Mouse (Mus musculus): ENCODE data around the gene Fkbp9.

Fkbp9 gene

DNA sequence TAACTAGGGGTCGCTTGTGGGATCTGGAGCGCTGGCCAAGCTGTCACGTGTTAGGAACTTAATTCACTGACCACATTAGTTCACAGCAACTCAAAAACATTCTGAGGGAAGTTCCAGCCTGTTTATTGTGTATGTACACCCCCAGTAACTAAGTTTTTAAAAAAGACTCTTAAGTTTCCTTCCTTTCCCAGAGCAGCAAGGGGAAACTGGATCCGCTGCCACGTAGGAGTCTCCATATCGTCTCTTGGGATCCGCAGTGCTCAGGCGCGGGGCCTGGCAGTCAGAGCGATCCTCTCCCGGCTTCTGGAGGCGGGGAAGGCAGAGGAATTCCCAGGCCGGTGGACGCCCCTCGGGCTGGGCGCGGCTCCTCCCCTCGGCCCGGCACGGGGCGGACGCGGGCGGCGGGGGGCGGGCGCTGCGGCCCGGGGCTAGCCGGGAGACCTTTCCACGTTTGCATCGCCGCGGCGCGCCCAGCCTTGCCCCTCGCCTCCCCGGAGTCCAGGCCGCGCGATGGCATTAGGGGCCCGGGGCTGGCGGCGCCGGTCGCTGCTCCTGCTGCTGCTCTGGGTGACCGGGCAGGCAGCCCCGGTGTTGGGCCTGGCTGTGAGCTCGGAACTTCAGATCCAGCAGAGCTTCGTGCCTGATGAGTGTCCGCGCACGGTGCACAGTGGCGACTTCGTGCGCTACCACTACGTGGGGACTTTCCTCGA lies at the start of gene Fkbp9:
TSS of gene Fkbp9 (plus strand) at position 363 of the 710 bp plus-strand sequence.
- in situ Hi-C loops (cut with MseI, MboI) = no loop called here

DNA sequence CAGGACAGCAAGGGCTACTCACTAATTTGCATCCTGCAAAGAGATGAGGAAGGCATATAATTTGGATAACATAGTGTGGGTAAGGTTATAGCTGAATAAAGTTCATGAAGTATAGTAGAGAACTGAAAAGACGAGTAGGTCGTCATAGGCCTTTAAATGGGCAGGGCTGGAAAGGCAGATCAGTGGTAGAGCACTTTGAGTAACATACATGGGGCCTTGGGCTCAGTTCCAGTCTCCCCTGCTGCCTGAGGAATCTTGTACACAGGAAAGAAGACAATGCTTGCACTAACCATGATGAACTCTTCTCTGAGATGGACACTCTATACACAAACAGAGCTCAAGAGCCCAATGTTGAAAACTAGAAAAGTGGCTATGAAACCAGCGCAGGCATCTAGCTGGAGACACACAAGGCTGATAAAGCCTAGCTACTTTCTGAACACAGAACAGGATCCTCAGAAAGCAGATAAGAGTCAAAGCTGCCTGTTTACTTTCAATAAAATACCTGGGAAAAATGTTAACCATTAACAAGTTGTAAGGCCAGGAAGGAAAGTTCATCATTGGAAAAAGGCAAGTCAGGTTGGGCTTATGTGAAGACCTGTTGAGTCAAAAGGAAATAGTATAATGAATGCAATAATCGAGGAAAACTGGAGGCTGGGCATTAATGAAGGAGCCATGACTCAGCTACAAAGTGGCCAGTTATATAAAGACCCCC lies 48.1 kb upstream of the Fkbp9 start:
- in situ Hi-C loops (cut with MseI, MboI) = no loop called here

DNA sequence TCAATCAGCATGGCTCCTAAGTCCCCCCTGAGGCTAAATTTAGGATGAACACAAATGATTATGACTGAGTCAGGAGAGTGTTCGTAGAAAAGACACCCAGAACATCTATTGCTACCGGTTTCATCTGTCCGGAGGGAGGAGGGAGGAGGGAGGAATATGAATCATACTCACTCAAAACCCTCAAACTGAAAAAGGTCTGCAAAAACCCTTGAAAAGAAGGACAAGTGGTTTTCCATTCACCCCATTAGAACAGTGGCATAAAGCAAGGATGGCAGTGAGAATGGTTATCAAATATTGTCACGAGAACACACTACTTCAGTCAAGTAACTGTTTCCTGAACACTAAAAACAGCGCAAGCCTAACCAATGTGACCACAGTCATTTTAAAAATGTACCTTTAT lies 46.8 kb upstream of the Fkbp9 start:
- in situ Hi-C loops (cut with MseI, MboI) = no loop called here

DNA sequence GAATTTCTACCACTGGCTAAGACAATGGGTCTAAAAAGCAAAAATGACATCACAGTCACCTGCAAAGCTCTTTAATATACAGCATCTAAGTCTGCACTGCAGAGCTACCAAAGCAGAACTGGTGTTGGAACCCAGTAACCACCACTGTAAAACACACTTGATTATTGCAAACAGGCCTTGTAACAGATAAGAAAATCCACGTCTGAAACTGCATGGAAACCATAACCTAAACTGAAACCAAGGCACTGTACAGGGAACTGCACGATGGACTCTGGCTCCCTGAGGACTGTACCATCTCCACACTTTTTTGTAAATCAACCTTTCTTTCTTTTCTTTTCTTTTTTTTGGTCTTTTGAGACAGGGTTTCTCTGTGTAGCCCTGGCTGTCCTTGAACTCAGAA lies 44.2 kb upstream of the Fkbp9 start:
- in situ Hi-C loops (cut with MseI, MboI) = no loop called here

DNA sequence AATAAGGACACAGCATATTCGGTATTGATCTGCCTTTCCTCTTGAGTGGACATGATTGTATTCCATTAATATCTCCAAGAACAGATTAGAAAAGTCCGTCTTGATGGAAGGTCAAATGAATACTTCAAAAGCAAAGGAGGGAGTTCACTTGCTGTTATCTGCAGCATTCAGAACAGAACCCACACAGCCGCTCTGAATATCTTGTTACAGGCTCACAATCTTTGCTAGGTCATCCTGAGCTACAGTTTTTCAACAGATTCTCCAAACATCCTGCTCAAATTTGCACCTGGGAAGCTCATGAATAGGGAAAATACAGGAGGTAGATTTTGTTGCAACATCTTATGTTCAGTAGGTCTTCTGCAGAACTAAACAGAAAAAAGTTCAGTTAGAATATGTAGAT lies 42.5 kb upstream of the Fkbp9 start:
- in situ Hi-C loops (cut with MseI, MboI) = no loop called here

DNA sequence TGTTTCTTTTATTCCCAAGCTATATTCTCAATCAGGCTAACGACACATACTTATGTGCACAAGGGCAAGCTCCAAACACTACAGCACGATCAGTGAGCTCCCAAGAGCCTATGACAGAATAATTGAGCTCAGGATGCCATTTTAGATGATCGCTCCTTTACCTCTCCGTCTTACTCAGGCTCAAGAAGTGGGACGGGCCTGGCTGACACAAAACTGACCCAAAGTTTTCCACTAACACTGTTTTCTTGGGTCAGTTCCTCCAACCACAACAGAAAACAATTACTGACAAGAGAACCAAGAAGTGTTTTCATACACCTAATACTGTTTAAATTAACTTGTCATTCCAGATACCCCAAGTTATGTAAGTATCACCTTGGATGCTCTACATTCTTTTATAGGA lies 37.0 kb upstream of the Fkbp9 start:
- in situ Hi-C loops (cut with MseI, MboI) = no loop called here

DNA sequence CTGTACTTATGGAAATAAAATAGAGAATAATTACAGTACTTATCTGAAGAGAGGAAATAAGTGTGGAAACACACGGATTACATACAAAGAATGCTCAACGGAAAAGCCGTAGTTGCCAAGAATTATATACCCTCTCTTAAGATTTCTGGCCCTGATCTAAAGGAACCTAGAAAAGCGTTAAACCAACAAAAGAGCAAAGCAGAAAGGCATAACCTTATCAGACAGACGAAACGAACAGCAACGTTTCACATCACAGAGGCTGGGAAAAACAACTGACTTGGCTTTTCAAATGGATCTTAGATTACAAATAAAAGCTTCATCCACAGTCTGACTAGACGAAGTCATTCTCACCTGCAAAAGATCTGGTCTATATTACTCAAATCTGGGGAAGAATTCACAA lies 35.6 kb upstream of the Fkbp9 start:
- in situ Hi-C loops (cut with MseI, MboI) = no loop called here

DNA sequence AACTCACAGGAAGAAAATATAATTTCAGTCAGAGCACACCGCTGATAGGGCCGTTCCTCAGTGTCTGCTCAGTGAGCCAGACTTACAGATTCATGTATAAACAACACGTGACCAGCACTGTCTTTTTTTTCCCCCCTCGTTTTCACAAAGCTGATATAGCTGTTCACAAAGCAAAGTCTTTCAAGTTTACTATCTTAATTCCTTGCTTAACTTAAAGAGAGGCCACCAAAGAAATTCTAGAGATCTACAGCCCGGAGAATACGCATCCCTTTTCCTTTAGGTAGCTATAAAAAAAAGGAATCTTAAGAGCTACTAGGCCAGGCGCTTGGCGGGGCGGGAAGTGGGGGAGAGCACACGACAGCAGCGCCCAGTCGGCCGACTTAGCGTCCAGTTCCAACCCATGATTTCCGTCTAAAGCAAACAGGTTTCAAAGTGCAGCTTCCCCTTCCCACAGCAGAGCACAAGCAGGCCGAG lies 35.2 kb upstream of the Fkbp9 start:
- in situ Hi-C loops (cut with MseI, MboI) = no loop called here

DNA sequence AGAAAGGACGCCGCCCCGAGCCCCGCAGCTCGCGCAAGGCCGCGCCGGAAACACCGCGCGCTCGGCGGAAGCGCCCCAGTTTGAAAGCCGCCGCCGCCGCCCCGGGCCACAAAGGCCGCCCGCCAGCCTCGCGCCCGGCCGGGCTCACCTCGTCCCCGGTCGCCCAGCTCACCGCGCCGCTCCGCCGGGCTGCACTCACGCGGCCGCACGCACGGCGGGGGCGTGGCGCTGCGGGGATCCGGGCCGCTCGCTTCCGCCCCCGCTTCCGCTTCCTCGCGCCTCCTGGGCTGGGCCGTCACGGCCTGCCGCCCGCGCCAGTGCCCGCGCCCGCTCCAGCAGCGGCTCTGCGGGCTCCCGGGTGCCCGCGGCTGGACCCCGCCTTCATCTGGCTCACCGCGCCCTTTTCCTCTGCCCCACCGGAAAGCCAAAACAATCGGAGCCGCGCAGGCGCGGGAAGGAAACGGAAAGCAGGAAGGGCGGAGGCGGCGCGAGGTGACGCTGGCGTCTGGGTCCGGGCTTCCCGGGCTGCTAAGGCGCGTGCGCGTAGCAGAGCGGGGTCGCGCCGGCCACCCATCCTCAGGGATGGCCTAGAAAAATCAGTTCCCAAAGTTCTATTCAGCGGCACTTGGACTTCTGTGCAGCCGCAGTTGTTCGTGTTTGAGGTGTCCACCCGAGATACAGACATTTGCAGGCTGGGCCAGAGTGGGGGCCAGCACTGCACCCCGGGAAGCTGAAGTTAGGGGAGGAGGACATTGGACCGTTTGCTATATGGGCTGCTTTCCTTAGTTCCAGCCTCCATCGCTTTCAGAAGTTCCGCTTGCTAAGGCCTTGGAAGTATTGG lies 34.3 kb upstream of the Fkbp9 start, which contains the start of gene Kbtbd2:
TSS of gene Kbtbd2 (minus strand) at position 503 of the 841 bp plus-strand sequence.
- in situ Hi-C loops (cut with MseI, MboI) = no loop called here

DNA sequence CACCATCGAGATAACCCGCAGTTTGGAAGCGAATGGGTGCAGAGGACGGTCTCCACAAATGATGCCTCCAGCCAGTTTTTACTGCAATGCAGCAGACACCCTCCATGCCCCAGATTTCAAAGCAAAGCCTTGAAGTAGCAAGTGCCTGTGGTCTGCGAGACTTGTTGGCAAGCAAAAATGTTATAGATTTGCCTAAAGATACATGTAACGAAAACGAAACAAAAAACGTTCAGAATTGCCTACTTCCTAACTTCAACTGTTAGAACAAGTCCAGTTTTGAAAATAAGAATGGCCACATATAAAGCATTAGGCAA lies 33.8 kb upstream of the Fkbp9 start:
- in situ Hi-C loops (cut with MseI, MboI) = no loop called here

DNA sequence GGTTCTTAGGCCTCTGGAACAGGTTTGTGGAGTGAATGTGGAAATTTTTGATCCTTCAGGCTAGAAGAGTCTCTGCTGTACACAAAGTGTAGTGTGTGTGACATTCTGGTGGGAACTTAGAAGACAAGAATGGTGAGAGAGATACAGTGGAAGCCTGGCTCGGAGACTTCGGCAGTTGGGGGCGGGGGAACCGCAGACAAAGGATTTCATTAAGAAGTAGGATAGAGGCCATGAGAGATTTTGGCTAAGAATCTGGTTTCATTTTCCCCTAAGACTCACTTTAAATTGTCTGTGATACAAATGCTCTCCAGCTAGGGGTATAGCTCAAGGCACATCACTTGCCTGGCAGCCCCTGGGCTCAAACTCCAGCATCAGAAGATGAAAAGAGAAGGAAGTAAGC lies 26.8 kb upstream of the Fkbp9 start:
- in situ Hi-C loops (cut with MseI, MboI) = loop anchor here (5.0 to 25.0 kb wide), 3 partner anchors 102 to 257 kb away; partner anchors contain the start of genes Vmn1r7 (in 1 of the 2), Vmn1r8 (in 1 of the 2) and Vmn1r9 (in 1 of the 2)

DNA sequence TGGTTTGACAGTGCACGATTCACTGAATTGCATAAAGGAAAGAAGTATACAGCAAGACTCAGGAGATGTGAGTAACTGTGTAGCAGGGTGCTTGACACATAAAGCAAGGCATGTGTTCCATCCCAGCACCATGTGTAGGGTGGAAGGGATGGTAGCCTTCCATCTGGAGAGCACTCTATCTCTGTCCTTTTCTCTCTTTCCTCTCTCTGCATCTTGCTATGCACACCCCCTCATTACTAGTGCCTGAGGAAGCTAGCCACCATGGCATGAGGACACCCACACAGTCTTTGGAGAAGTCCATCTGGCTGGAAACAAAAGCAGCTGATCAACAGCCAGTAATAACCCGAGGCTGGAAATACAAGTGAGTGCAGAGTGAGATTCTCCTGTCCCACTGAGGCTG lies 25.7 kb upstream of the Fkbp9 start:
- in situ Hi-C loops (cut with MseI, MboI) = loop anchor here (5.0 to 25.0 kb wide), 3 partner anchors 101 to 256 kb away; partner anchors contain the start of genes Vmn1r7 (in 1 of the 2), Vmn1r8 (in 1 of the 2) and Vmn1r9 (in 1 of the 2)

DNA sequence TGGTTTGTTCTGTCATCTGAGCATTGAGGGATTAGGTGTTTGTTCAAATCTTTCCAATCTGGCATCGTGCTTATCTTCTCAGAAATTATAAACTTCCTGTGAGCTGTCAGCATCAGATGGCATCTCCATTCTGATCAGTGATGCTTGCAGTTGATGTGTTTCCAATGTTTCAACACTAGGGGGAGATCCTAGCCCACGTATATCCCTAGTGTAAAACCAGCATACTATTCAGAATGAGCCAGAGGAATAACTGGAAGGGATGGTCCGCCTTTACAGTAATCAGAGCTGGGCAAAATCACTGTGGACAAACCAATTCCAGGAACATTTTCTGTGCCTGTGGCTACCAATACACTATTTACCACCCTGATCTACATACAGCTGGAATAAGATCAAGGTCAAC lies 23.2 kb upstream of the Fkbp9 start:
- in situ Hi-C loops (cut with MseI, MboI) = loop anchor here (5.0 to 25.0 kb wide), 3 partner anchors 99 to 254 kb away; partner anchors contain the start of genes Vmn1r7 (in 1 of the 2), Vmn1r8 (in 1 of the 2) and Vmn1r9 (in 1 of the 2)

DNA sequence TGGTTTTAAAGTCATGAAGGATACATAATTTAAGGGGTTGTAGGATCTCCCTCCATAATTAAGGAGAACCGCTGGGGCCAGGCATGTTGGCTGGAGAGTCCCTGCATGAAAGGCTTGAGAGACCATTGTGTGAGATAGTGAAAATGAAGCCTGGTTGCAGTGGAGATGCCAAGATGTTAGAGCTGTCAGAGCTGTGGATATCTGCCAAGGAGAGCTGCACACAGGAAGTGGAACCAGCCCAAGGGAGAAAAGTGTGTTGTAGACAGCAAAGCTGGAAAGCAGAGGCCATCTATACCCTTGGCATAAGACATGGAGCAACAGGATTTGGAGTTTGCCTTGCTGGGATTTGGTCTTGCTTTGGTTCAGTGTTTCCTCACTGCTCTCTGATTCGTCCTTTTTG lies 18.5 kb upstream of the Fkbp9 start:
- in situ Hi-C loops (cut with MseI, MboI) = loop anchor here (5.0 to 25.0 kb wide), 3 partner anchors 94 to 249 kb away; partner anchors contain the start of genes Vmn1r7 (in 1 of the 2), Vmn1r8 (in 1 of the 2) and Vmn1r9 (in 1 of the 2)

DNA sequence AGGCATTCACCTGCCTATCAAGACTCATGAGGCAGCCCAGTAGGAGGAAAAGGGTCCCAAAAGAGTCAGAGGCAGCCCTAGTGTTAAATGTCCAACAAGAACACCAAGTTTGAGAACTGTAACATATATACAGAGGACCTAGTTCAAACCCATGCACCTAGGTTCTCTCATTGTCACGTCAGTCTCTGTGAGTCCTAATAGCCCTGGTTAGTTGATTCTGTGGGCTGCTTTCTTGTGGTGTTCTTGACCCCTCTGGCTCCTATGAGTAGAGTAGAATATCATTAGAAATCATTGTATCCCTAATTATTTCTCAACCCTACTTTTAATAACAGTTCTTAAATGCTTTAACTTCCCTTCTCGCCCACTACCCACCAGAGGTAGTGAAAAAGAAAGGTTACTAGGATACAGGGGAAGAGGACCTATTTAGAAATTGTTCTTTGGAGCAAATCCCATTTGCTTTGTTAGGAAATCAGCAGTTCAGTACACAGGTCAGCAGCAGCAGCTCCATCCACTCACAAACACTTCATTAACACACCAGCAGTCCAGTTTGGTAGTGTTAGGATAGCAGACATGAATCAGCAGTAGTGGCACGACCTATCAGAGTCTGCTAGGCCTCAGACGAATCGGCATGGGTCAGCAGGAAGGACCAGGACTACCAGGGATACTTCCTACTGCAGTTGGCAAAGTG lies 13.3 kb upstream of the Fkbp9 start:
- in situ Hi-C loops (cut with MseI, MboI) = loop anchor here (25.0 kb wide), 2 partner anchors 219 to 244 kb away; partner anchors contain the start of genes Vmn1r7 (in 1 of the 2), Vmn1r8 (in 1 of the 2) and Vmn1r9 (in 1 of the 2)

DNA sequence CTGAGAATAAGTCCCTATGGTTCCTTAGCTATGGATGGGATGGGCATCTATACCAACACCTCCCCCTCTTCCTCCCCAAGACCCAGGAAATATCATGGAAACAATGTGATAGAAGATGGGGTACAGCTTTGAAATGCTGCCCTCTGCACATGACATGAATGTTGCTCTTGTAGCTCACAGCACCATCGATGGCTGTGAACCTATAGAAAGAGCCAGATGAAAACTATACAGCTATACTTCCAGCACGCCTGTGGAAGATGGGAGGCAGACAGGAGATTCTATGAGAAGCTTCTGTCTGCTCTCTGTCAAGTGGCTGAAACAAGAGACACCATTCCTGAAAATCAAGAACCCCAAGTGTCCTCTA lies 12.8 kb upstream of the Fkbp9 start:
- in situ Hi-C loops (cut with MseI, MboI) = loop anchor here (25.0 kb wide), 2 partner anchors 218 to 243 kb away; partner anchors contain the start of genes Vmn1r7 (in 1 of the 2), Vmn1r8 (in 1 of the 2) and Vmn1r9 (in 1 of the 2)

DNA sequence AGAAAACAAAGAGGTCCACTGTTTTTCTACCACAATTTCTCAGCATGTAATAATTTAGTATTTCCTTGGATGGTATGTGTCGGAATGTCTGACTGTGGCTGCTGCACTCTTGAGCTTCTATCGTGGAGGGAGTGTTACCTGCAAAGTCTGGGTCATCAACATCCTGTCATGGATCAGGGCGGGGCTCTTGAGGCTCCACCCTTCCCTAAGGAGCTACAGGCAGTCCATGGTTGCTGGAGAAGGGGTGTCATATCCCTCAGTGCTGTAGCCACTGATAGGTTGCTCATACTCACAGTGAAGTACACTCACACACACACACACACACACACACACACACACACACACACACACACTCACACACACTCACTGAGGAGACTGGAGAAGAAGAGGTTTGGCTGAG lies 6.2 kb upstream of the Fkbp9 start:
- in situ Hi-C loops (cut with MseI, MboI) = no loop called here

DNA sequence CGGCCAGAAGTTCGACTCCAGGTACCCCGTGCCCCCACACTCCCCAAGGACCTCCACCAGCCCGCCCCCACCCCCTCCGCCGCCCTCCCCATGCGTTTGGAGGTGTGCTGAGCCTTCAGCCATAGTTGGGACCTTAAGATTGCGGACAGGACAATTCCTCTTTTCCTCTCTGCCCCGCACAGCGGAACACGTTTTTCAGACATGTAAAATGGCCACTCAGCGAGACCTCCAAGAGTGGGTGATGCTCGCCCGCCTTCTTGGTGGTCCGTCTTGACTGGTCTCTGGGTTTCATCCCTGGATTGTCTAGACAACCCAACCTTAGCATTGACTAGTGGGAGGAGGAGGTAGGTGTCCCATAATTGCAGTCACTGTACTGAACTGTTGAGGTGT lies 543 bp downstream of the Fkbp9 start:
- in situ Hi-C loops (cut with MseI, MboI) = no loop called here

DNA sequence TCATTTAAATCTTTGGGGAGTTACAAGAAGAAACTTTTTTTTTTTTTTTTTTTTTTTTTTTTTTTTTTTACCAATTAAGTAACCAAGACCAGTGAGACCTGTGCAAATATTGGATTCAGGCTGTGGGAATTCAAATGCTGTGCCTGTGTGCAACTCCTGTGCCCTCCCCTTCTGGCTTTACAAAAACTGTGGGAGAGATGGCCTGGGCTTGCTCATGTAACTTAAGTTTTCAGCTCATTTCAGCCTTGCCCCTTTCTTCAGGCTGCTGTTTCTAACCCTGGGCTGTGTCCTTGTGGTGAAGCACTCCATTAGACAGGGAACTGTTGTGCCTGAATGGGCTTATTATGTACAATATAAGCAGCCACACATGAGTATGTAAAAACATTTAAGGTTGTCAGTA lies 971 bp downstream of the Fkbp9 start:
- in situ Hi-C loops (cut with MseI, MboI) = no loop called here

DNA sequence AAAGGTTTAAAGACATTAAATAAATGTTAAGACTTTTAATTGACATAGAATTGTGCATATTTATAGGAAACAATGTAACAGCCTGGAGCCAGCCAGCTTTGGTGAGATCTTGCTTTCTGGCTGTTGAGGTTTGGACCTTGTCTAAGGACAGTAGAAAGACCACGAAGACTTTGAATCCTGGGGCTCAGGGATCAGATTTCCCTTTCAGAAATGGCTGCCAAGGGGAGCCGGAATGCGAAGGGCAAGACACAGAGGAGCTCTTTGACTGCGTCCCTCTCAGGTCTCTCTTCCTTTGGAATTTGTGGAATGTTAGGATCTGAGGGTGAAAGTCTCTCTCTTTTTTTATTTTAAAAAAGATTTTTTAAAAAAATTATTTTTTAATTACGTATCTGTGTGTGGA lies 2.9 kb downstream of the Fkbp9 start:
- in situ Hi-C loops (cut with MseI, MboI) = no loop called here

DNA sequence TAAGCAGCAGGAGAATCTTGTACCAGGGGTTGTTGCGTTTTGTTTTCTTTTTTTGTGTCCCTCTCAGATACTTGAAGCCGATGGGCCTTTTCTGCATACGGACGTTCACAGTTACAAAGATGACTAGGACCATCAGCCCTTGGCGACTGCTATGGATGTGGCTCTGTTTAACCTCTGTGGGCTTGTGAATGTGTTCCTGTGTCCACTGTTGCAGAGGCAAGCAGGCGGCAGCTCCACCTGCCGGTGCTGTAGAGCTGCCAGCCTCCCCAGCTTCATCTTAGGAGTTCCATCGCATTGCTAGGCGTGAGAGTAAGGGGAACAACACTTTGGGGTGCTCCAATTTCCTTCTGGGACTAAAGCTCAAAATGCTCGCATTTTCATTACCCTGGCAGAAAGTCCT lies 3.7 kb downstream of the Fkbp9 start:
- in situ Hi-C loops (cut with MseI, MboI) = no loop called here
